Mouse (Mus musculus) forebrain, embryonic 14.5 days (tissue): Measurements from ENCODE around the gene Ndufa7. TPM values are rescaled to one million over a fixed set of nuclear protein-coding genes. Genes with fewer than 3 reads are reported as not detected.
"Not testable (repeated sequence)": the region's sequence is repeated elsewhere in the genome, so short reads cannot be mapped to it uniquely, and the experiment has no call there.

Source experiments
- ATAC-seq: fragments of 200-750 bp; cut with Nextera tagmentation; 2 replicates; pipeline ENCODE4 v1.8.0; 2017; ENCODE audit warnings: mild to moderate bottlenecking, moderate library complexity
- DNase-seq: peaks from one replicate; pipeline ENCODE4 v3.0.0-alpha.2; 2015; ENCODE audit warnings: low spot score
- H3K27ac ChIP-seq: fragments of 300-500 bp; sonication (generic); 2 replicates; pipeline ENCODE4 v1.5.1; 2014; ENCODE audit warnings: low read depth, mild to moderate bottlenecking, control low read depth, low read length, moderate library complexity
- H3K27me3 ChIP-seq: fragments of 300-500 bp; sonication (generic); replicated peaks from 2 replicates; pipeline ENCODE4 v1.6.1; 2014; ENCODE audit warnings: low read length, control low read depth, mixed read lengths; ENCODE audit not compliant: control insufficient read depth, insufficient read depth
- H3K36me3 ChIP-seq: fragments of 300-500 bp; sonication (generic); 2 replicates; pipeline ENCODE4 v1.6.1; 2014; ENCODE audit warnings: low read length, control low read depth; ENCODE audit not compliant: control insufficient read depth, insufficient read depth
- H3K4me1 ChIP-seq: fragments of 300-500 bp; sonication (generic); 2 replicates; pipeline ENCODE4 v1.6.1; 2014; ENCODE audit warnings: antibody characterized with exemption, low read length, control low read depth; ENCODE audit not compliant: control insufficient read depth, insufficient read depth
- H3K4me2 ChIP-seq: fragments of 300-500 bp; sonication (generic); 2 replicates; pipeline ENCODE4 v1.6.1; 2014; ENCODE audit warnings: mild to moderate bottlenecking, control low read depth, low read length
- H3K4me3 ChIP-seq: fragments of 300-500 bp; sonication (generic); 2 replicates; pipeline ENCODE4 v1.5.1; 2014; ENCODE audit warnings: low read depth, low read length, control low read depth
- H3K9ac ChIP-seq: fragments of 300-500 bp; sonication (generic); 2 replicates; pipeline ENCODE4 v1.6.1; 2014; ENCODE audit warnings: mild to moderate bottlenecking, low read length, control low read depth, moderate library complexity
- H3K9me3 ChIP-seq: fragments of 300-500 bp; sonication (generic); replicated peaks from 2 replicates; pipeline ENCODE4 v1.6.1; 2016; ENCODE audit warnings: low read length, control low read depth, mixed read lengths; ENCODE audit not compliant: control insufficient read depth
- WGBS: fragments of 180-500 bp; shearing (Covaris S2); extraction: QIAGEN DNeasy Blood & Tissue Kit; methylation state at CpG from one replicate; pipeline ENCODE4 v1.1.7; 2014; 5-methylcytosine and 5-hydroxymethylcytosine counted together
- polyA plus RNA-seq: library from polyadenylated mRNA; unstranded; fragments of >200 nt; fragmentation: Nextera tagmentation; extraction: Ambion mirVana; gene quantifications from 2 replicates; pipeline ENCODE4 v1.2.1, GENCODE M21; 2014

The Ndufa7 gene
- polyA plus RNA-seq, 1 experiment from 2014 or later = 608 TPM

DNA sequence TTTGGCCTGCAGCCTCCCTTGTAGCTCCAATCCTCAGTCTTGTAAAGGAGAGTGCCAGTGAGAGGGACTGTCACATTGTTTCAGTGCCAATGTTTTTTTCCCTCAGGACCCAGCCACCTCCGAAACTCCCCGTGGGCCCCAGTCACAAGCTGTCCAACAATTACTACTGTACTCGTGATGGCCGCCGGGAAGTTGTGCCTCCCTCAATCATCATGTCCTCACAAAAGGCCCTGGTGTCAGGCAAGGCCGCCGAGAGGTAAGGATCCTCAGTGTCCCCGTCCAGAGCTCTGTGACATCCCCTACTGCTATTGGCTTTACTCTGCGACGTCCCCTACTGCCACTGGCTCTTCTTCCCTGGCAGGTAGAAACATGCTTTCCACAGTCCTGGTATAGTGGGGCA is 5.2 kb downstream of the Ndufa7 start:
- Histone ChIP-seq H3K9me3 (no peaks in the 10 kb centered on the region), H3K9ac (no peak overlapping the region), H3K27me3 (no peaks in the 10 kb centered on the region), H3K4me1 (peaks cover 4% of the 10 kb centered on the region; the same call in 1 of the 2 replicates), H3K4me3 (no peak overlapping the region), H3K27ac (no peak overlapping the region), H3K4me2 (no peak overlapping the region), H3K36me3 (peaks cover 65% of the 10 kb centered on the region)
- ATAC-seq (no peak), DNase-seq (no peak)
- WGBS = 86% methylated on average over 10 of the region's 10 CpGs

DNA sequence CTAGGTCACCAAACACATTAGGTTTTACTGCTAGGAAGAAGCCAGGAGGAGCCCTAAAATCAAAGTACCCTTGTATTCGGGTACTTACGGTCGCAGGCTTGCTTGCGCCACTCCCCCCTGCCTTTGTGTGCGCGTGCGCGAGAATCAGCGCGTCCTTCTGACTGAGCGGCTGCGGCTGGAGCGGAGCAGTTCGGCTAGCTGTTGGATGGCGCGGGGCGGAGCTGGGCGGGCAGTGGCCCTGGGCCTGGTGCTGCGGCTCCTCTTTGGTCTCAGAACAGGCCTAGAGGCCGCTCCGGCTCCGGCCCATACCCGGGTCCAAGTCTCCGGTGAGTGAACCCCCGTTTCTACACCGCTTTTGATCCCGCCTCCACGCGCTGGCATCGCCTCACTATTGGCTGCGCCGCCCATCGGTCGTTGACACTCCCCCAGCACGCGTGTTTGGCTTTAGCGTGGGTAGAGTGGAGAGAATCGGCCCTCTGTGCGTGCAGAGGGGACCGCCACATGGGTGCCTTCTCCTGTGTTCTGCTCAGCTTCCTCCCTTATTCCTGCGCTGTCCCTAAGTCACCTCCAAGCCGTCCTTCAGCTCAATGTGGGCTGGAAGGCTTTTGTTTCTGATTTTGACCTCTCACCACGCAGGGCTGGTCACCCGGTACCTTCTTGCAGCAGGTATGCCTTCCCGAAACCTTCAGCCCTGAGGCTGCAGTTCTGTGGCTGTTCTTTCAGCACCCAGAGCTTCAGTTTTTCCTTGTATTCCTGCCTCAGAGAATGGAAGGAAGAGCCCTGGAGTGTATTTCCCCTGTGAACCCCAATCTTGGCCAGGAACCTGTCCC is 18.8 kb downstream of the Ndufa7 start, which contains the start of gene Cd320:
Gene Cd320, plus strand, starts transcription at position 126 of the 830 bp plus-strand sequence.
- ATAC-seq = peak; percentile 96
- Histone ChIP-seq H3K36me3 (peaks cover 27% of the 10 kb centered on the region), H3K27ac (no peak within 1 kb of the TSS; the same call in 1 of the 2 replicates), H3K4me3 (peak within 1 kb of the TSS; percentile 73), H3K4me1 (peaks cover 6% of the 10 kb centered on the region), H3K9ac (peak within 1 kb of the TSS; percentile 75), H3K4me2 (peak within 1 kb of the TSS; percentile 96), H3K27me3 (no peaks in the 10 kb centered on the region), H3K9me3 (no peaks in the 10 kb centered on the region)
- DNase-seq = peak; percentile 96
- WGBS = under 1% methylated on average over 45 of the region's 45 CpGs

DNA sequence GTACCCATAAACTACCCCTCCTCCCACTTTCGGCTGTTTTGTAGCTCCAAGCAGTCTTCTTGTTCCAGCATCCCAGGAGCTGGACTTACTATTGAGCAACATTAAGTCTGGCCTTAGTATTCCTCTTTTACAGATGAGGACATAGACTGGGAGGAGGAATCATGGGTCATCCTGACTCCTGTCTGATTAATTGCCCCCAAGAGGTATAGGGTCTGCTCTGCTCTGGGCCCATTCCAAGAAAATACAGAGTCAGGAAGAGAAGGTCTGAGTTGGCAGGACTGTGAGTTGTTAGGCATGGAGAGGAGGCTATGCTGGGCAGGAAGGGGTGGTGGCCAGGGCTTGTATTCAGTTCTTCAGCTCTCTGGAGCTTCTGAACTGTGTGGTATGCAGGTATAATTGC is 19.8 kb downstream of the Ndufa7 start:
- ATAC-seq (no peak), DNase-seq (no peak)
- peak overlapping the region; percentile 96 for H3K4me2 ChIP-seq
- H3K4me3 ChIP-seq = no peak overlapping the region
- H3K9me3 ChIP-seq = no peaks in the 10 kb centered on the region
- no peaks in the 10 kb centered on the region for H3K27me3 ChIP-seq
- no peak overlapping the region for H3K27ac ChIP-seq
- peaks cover 6% of the 10 kb centered on the region for H3K4me1 ChIP-seq
- 69% methylated on average over 1 of the region's 1 CpGs for WGBS
- H3K9ac ChIP-seq = peak overlapping the region; percentile 75; the same call in 1 of the 2 replicates
- H3K36me3 ChIP-seq = peaks cover 27% of the 10 kb centered on the region

DNA sequence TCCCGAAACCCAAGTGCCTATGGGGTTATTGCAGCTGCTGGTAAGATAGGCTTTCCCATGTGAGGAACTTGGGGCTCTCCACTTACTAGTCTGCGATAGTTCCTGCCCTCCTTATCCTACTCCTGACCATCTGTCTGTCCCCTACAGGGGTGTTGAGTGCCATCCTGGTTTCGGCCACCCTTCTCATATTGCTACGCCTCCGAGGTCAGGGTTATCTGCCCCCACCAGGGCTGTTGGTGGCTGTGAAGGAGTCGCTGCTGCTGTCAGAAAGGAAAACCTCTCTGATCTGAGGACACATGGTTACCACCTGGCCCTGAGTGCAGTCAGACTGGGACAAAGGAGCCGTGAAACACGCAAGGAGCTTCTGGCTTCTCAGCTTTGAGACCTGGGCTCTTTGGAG is 23.8 kb downstream of the Ndufa7 start:
- WGBS = 94% methylated on average over 8 of the region's 8 CpGs
- Histone ChIP-seq H3K4me2 (no peak overlapping the region), H3K27ac (no peak overlapping the region), H3K27me3 (no peaks in the 10 kb centered on the region), H3K4me1 (peaks cover 6% of the 10 kb centered on the region), H3K36me3 (peaks cover 20% of the 10 kb centered on the region), H3K4me3 (no peak overlapping the region), H3K9me3 (no peaks in the 10 kb centered on the region), H3K9ac (0 out of 2 replicates have a peak overlapping the region, but pooled peaks have one; percentile 32)
- ATAC-seq (no peak), DNase-seq (no peak)

DNA sequence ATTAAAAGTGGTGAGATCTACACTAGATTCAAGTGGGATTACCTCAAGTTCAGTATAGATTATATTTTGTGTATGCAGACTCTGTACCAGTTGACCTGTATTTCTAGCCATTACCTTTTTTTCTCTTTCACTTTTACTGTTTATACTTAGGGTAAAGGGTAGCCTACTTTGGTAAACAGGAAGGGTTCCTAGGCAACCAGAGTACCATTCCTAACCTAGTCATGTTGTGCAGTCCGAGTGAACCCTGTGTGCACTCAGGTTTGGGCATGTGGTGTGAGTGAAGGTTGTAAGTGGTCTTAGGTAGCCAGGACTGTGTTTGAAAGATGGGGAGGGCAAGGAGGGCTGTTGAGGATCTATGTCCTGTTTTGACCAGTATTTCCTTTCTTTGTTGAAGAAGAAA is 27.0 kb downstream of the Ndufa7 start:
- Histone ChIP-seq H3K4me1 (no peaks in the 10 kb centered on the region), H3K36me3 (peaks cover 20% of the 10 kb centered on the region), H3K27me3 (no peaks in the 10 kb centered on the region), H3K9ac (no peak overlapping the region), H3K9me3 (no peaks in the 10 kb centered on the region), H3K27ac (no peak overlapping the region), H3K4me3 (no peak overlapping the region), H3K4me2 (no peak overlapping the region)
- WGBS = 87% methylated on average over 1 of the region's 1 CpGs
- ATAC-seq = no peak
- DNase-seq = no peak

DNA sequence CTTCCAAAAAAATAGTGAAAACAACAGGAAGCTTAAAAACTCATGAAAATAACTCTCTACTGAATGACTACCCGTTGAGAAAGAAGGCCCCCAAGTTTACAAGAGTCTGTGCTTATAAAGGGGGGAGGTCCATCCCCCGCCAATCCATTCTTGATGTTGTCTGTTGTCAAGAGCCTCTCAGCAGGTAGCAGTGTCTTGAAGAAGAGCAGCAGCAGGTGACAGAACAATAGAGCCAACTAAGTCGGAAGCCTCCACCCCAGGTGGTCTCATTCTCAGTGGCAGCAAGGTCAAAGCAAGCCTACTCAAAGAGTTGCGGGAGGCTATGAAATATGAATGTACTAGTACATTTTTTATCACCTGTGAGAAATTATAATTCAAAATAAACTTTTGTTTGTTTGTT is 33.4 kb downstream of the Ndufa7 start:
- ATAC-seq (no peak), DNase-seq (no peak)
- H3K36me3 ChIP-seq = no peaks in the 10 kb centered on the region
- H3K9ac ChIP-seq = no peak overlapping the region
- H3K4me1 ChIP-seq = no peaks in the 10 kb centered on the region
- H3K27ac ChIP-seq = no peak overlapping the region
- WGBS = 77% methylated on average over 4 of the region's 4 CpGs
- no peaks in the 10 kb centered on the region for H3K9me3 ChIP-seq
- H3K4me3 ChIP-seq = no peak overlapping the region
- no peaks in the 10 kb centered on the region for H3K27me3 ChIP-seq
- no peak overlapping the region for H3K4me2 ChIP-seq

DNA sequence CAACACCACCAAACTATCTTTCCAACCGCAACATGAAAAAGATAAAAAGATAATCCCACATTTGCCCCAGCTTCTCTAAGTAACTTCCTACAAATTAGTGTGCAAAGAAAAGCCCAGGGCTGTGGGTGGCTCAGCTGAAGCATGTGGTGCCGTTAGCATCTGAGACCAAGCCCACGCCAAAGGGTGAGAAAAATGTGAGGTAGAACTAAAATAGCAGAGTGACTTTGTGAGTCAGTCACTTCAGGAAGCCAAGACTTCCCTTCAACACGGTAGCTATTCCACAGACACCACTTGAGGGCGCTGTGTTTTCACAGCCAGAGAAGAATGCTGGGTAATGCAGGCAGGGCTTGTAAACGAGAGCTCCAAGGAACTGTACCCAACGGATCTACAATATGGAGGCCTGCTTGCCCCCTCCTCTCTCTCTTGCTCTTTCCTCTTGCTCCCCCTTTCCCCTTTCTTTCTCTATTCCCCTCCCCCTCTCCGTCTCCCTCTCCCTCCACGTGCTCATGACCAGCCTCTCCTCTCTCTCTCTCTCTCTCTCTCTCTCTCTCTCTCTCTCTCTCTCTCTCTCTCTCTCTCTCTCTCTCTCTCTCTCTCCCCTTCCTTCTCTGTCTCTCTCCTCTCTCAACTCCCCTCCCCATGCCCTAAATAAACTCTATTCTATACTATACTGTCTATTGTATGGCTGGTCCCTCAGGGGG is 41.1 kb downstream of the Ndufa7 start:
- ATAC-seq = no peak
- WGBS = 44% methylated on average over 9 of the region's 9 CpGs
- H3K36me3 ChIP-seq = no peaks in the 10 kb centered on the region

DNA sequence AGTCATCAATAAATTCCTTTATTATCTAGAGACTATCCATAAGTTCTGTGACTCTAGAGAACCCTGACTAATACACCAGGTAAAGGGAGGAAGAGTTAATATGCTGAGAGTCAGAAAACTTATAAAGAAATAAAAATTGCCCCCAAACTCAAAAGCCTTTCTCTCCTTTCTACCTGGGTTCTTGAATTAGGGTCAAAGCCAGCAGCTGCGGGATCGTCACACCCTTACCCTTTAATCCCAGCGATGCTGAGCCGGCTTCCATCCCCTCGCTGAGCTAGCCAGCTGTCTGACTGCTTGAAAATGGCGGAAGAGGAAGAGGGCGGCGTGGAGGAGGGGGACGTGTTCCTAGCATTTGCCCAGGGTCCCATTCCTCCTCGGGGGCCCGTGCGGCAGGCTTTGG is 49.2 kb downstream of the Ndufa7 start, which contains the start of gene Gm7029:
Gene Gm7029, plus strand, starts transcription at position 301 of the 400 bp plus-strand sequence.
- ATAC-seq = not testable (repeated sequence)

More for the DNA sequence above, 41.1 kb downstream of the Ndufa7 start:
- Histone ChIP-seq H3K4me3 (no peak overlapping the region), H3K27me3 (no peaks in the 10 kb centered on the region), H3K9ac (no peak overlapping the region), H3K27ac (no peak overlapping the region), H3K4me1 (no peaks in the 10 kb centered on the region), H3K4me2 (no peak overlapping the region), H3K9me3 (no peaks in the 10 kb centered on the region)
- DNase-seq = no peak

More for the DNA sequence above, 49.2 kb downstream of the Ndufa7 start, which contains the start of gene Gm7029:
- H3K27me3 ChIP-seq, H3K9me3 ChIP-seq, H3K4me2 ChIP-seq, H3K4me1 ChIP-seq, DNase-seq, H3K9ac ChIP-seq, H3K4me3 ChIP-seq, H3K27ac ChIP-seq: not testable (repeated sequence)
- WGBS = 90% methylated on average over 3 of the region's 12 CpGs
- peaks cover 12% of the 10 kb centered on the region; the same call in 1 of the 2 replicates for H3K36me3 ChIP-seq
